Comparison of ENCODE assay signal across 10 mouse cellular contexts in genomic region chr15:91372464-91373202, GRCm38 (mm10).
A peak's percentile ranks its signal among the peaks of the same experiment; 100 is the strongest.
DNase-seq lines count a peak whose midpoint lies in the region; ATAC-seq lines count a peak whose summit lies in the region.
"Had no signal": no experiment of that assay in that cellular context is flagged by ENCODE, and none has a peak within 500 bp of the region (broad histone marks: within the 10 kb centered on the region; RNA-seq: fewer than 3 reads in every experiment).

No protein-coding gene starts in this region.

- H3K4me1 ChIP-seq in hindbrain, embryonic 12.5 days, result peaks cover 30% of the 10 kb centered on the region
- peaks cover 23% of the 10 kb centered on the region; the same call in 1 of the 2 replicates for H3K4me1 ChIP-seq in hindbrain, embryonic 10.5 days (replicated peaks)
- peaks cover 15% of the 10 kb centered on the region for H3K4me1 ChIP-seq in neural tube, embryonic 12.5 days
- H3K4me1 ChIP-seq in midbrain, embryonic 14.5 days (ENCODE audit: control insufficient read depth, insufficient read depth, low read length), result peaks cover 25% of the 10 kb centered on the region
- peaks cover 5% of the 10 kb centered on the region; the same call in 1 of the 2 replicates for H3K4me1 ChIP-seq in heart, embryonic 12.5 days (replicated peaks)

- no peak overlapping the region for H3K4me3 ChIP-seq in hindbrain, embryonic 12.5 days
- no peak overlapping the region for H3K4me3 ChIP-seq in hindbrain, embryonic 10.5 days
- H3K4me3 ChIP-seq in neural tube, embryonic 12.5 days, result no peak overlapping the region
- H3K4me3 ChIP-seq in midbrain, embryonic 14.5 days (replicated peaks; ENCODE audit: low read depth, low read length), result no peak overlapping the region
- H3K4me3 ChIP-seq in heart, embryonic 12.5 days, result no peak overlapping the region
- H3K4me3 ChIP-seq: heart, embryonic 10.5 days had no signal

- H3K9ac ChIP-seq in hindbrain, embryonic 12.5 days, result no peak overlapping the region
- H3K9ac ChIP-seq in neural tube, embryonic 12.5 days, result no peak overlapping the region
- H3K9ac ChIP-seq in midbrain, embryonic 14.5 days (replicated peaks; ENCODE audit: low read length), result no peak overlapping the region
- H3K9ac ChIP-seq in heart, embryonic 12.5 days, result no peak overlapping the region

- 76% methylated on average over 9 of the region's 9 CpGs for WGBS in hindbrain, embryonic 12.5 days
- WGBS in hindbrain, embryonic 10.5 days, result 85% methylated on average over 9 of the region's 9 CpGs
- WGBS in neural tube, embryonic 12.5 days, result 82% methylated on average over 9 of the region's 9 CpGs
- WGBS in midbrain, embryonic 14.5 days, result 68% methylated on average over 9 of the region's 9 CpGs
- WGBS in heart, embryonic 12.5 days, result 84% methylated on average over 9 of the region's 9 CpGs

- no peaks in the 10 kb centered on the region for H3K27me3 ChIP-seq in hindbrain, embryonic 12.5 days
- no peaks in the 10 kb centered on the region for H3K27me3 ChIP-seq in hindbrain, embryonic 10.5 days (ENCODE audit: insufficient read depth, poor library complexity, severe bottlenecking)
- H3K27me3 ChIP-seq in neural tube, embryonic 12.5 days (replicated peaks), result no peaks in the 10 kb centered on the region
- no peaks in the 10 kb centered on the region for H3K27me3 ChIP-seq in midbrain, embryonic 14.5 days (ENCODE audit: control insufficient read depth, insufficient read depth, low read length)
- no peaks in the 10 kb centered on the region for H3K27me3 ChIP-seq in heart, embryonic 12.5 days (replicated peaks)

- H3K4me2 ChIP-seq in hindbrain, embryonic 12.5 days (replicated peaks), result no peak overlapping the region
- no peak overlapping the region for H3K4me2 ChIP-seq in neural tube, embryonic 12.5 days (replicated peaks)
- H3K4me2 ChIP-seq in midbrain, embryonic 14.5 days (ENCODE audit: low read length), result no peak overlapping the region
- H3K4me2 ChIP-seq in heart, embryonic 12.5 days, result no peak overlapping the region

- ATAC-seq in hindbrain, embryonic 12.5 days (ENCODE audit: low FRiP score), result peak; percentile 32; the same call in 1 of the 2 replicates
- ATAC-seq in neural tube, embryonic 12.5 days (ENCODE audit: low FRiP score, low read depth), result peak; percentile 48; the same call in 1 of the 2 replicates
- ATAC-seq in midbrain, embryonic 14.5 days (ENCODE audit: low FRiP score, low TSS enrichment), result peak; percentile 44; the same call in 1 of the 2 replicates
- no peak for ATAC-seq in heart, embryonic 12.5 days (ENCODE audit: insufficient number of reproducible peaks, low FRiP score)

- no peak for DNase-seq in hindbrain, embryonic 10.5 days (ENCODE audit: low spot score)
- DNase-seq in neural tube, embryonic 10.5 days (ENCODE audit: extremely low spot score, low spot score), result no peak
- no peak for DNase-seq in midbrain, embryonic 14.5 days
- no peak for DNase-seq in embryo, embryonic 11 days
- no peak for DNase-seq in right cerebral cortex, postnatal 25 days
- DNase-seq: thymus, adult 18-20 months had no signal

- H3K36me3 ChIP-seq in hindbrain, embryonic 12.5 days, result no peaks in the 10 kb centered on the region
- no peaks in the 10 kb centered on the region for H3K36me3 ChIP-seq in hindbrain, embryonic 10.5 days
- no peaks in the 10 kb centered on the region for H3K36me3 ChIP-seq in neural tube, embryonic 12.5 days
- H3K36me3 ChIP-seq in midbrain, embryonic 14.5 days (ENCODE audit: control insufficient read depth, insufficient read depth, low read length), result no peaks in the 10 kb centered on the region
- no peaks in the 10 kb centered on the region for H3K36me3 ChIP-seq in heart, embryonic 12.5 days
- H3K36me3 ChIP-seq: heart, embryonic 10.5 days had no signal

- H3K27ac ChIP-seq in hindbrain, embryonic 12.5 days, result peak overlapping the region; percentile 71
- no peak overlapping the region; the same call in 1 of the 2 replicates for H3K27ac ChIP-seq in hindbrain, embryonic 10.5 days
- H3K27ac ChIP-seq in neural tube, embryonic 12.5 days, result no peak overlapping the region
- peak overlapping the region; percentile 54 for H3K27ac ChIP-seq in midbrain, embryonic 14.5 days (replicated peaks; ENCODE audit: low read depth, low read length)
- H3K27ac ChIP-seq in heart, embryonic 12.5 days (ENCODE audit: poor library complexity, severe bottlenecking), result no peak overlapping the region
- H3K27ac ChIP-seq: heart, embryonic 10.5 days had no signal

- no peaks in the 10 kb centered on the region for H3K9me3 ChIP-seq in hindbrain, embryonic 12.5 days (replicated peaks)
- H3K9me3 ChIP-seq in hindbrain, embryonic 10.5 days, result no peaks in the 10 kb centered on the region
- no peaks in the 10 kb centered on the region for H3K9me3 ChIP-seq in neural tube, embryonic 12.5 days
- no peaks in the 10 kb centered on the region for H3K9me3 ChIP-seq in midbrain, embryonic 14.5 days (ENCODE audit: control insufficient read depth, low read length)
- H3K9me3 ChIP-seq in heart, embryonic 12.5 days (replicated peaks), result no peaks in the 10 kb centered on the region
- H3K9me3 ChIP-seq: heart, embryonic 10.5 days had no signal

Comparison
In these comparisons a context has a peak if more than half of its experiments do, and no peak if none do; other contexts are left out.
1. H3K27ac ChIP-seq: peak in hindbrain, embryonic 12.5 days (single experiment) and midbrain, embryonic 14.5 days (single experiment); none in hindbrain, embryonic 10.5 days (single experiment), neural tube, embryonic 12.5 days (single experiment) and heart, embryonic 12.5 days (single experiment).